Mouse (Mus musculus): ENCODE measurements around the gene Prkg1. TPM values are rescaled to one million over a fixed set of nuclear protein-coding genes. Genes with fewer than 3 reads are reported as not detected.

The Prkg1 gene
- polyA plus RNA-seq, 1 experiment, result 0.15 TPM

GRCm38 (mm10) chr19:30890377-30890776 lies 874.5 kb downstream of the Prkg1 start:
- no peak overlapping the region for H3K27ac ChIP-seq (ENCODE audit: insufficient read depth, low read depth, low read length)
- H3K4me1 ChIP-seq (ENCODE audit: control insufficient read depth, insufficient read depth, low read length), result no peaks in the 10 kb centered on the region
- TF ChIP-seq CTCF (IDR thresholded peaks at IDR 0.05; ENCODE audit: low read depth, low read length) (no peak), POLR2A (IDR thresholded peaks at IDR 0.05; ENCODE audit: borderline replicate concordance, low read depth, low read length) (no peak)
- H3K4me3 ChIP-seq (ENCODE audit: insufficient read depth, low read length), result no peak overlapping the region

DNA sequence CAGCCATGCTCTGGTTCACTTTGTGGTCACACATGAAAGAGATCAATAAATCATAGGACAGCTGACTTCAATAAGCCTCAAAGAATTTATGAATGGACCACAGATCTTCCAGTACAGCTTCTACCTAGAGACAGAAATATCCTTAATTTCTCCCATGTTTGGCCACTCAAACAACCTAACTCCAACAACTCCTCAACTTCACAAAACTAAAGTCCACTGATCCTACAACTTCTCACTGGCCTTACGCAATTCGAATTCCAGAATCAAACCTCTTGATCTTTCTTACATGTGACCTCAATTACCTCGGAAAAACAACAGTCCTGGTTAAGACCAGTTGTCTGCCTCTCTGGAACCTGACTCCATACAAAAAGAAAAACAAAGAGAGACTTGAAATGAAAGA lies 875.0 kb downstream of the Prkg1 start:
- Histone ChIP-seq H3K27ac (ENCODE audit: insufficient read depth, low read depth, low read length) (no peak overlapping the region), H3K4me3 (ENCODE audit: insufficient read depth, low read length) (no peak overlapping the region), H3K4me1 (ENCODE audit: control insufficient read depth, insufficient read depth, low read length) (no peaks in the 10 kb centered on the region)
- TF ChIP-seq POLR2A (IDR thresholded peaks at IDR 0.05; ENCODE audit: borderline replicate concordance, low read depth, low read length) (no peak), CTCF (IDR thresholded peaks at IDR 0.05; ENCODE audit: low read depth, low read length) (no peak)

- H3K4me1 ChIP-seq (ENCODE audit: control insufficient read depth, insufficient read depth, low read length), result no peaks in the 10 kb centered on the region
- TF ChIP-seq CTCF (IDR thresholded peaks at IDR 0.05; ENCODE audit: low read depth, low read length) (no peak), POLR2A (IDR thresholded peaks at IDR 0.05; ENCODE audit: borderline replicate concordance, low read depth, low read length) (no peak)
- H3K4me3 ChIP-seq (ENCODE audit: insufficient read depth, low read length), result no peak overlapping the region
- no peak overlapping the region for H3K27ac ChIP-seq (ENCODE audit: insufficient read depth, low read depth, low read length)
Observed at GRCm38 (mm10) chr19:30861441-30861840, 903.4 kb downstream of the Prkg1 start.

DNA sequence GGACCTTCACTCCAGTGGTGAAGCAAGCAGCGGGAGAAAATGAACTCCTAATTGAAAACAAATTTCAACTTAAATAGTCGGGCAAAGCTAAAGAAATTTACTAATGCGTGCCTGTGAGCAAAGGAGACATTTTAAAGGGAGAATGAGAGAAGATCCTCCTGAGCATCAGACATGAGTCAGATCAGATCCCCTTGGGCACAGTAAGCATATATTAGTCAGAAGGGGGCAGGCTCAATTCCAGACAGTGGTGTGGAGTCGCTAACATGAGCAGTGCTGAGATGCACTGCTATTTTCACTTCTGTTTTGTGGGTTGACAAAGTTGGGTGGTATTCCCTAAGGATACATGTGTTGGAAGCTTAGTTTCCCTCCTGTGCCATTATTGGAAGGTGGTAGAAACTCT lies 913.8 kb downstream of the Prkg1 start:
- Histone ChIP-seq H3K27ac (ENCODE audit: insufficient read depth, low read depth, low read length) (no peak overlapping the region), H3K4me1 (ENCODE audit: control insufficient read depth, insufficient read depth, low read length) (no peaks in the 10 kb centered on the region), H3K4me3 (ENCODE audit: insufficient read depth, low read length) (no peak overlapping the region)
- TF ChIP-seq CTCF (IDR thresholded peaks at IDR 0.05; ENCODE audit: low read depth, low read length) (no peak), POLR2A (IDR thresholded peaks at IDR 0.05; ENCODE audit: borderline replicate concordance, low read depth, low read length) (no peak)

- TF ChIP-seq CTCF (IDR thresholded peaks at IDR 0.05; ENCODE audit: low read depth, low read length), result no peak
- no peaks in the 10 kb centered on the region for H3K4me1 ChIP-seq (ENCODE audit: control insufficient read depth, insufficient read depth, low read length)
- H3K27ac ChIP-seq (ENCODE audit: insufficient read depth, low read depth, low read length), result no peak overlapping the region
- no peak overlapping the region for H3K4me3 ChIP-seq (ENCODE audit: insufficient read depth, low read length)
Observed at GRCm38 (mm10) chr19:30844916-30845315, 919.9 kb downstream of the Prkg1 start.

- no peak overlapping the region for H3K27ac ChIP-seq (ENCODE audit: insufficient read depth, low read depth, low read length)
- TF ChIP-seq POLR2A (IDR thresholded peaks at IDR 0.05; ENCODE audit: borderline replicate concordance, low read depth, low read length), result no peak
- no peak for TF ChIP-seq CTCF (IDR thresholded peaks at IDR 0.05; ENCODE audit: low read depth, low read length)
Observed at GRCm38 (mm10) chr19:30843637-30844036, 921.2 kb downstream of the Prkg1 start.

GRCm38 (mm10) chr19:30843052-30843564 lies 921.7 kb downstream of the Prkg1 start:
- no peak overlapping the region for H3K4me3 ChIP-seq (ENCODE audit: insufficient read depth, low read length)
- H3K27ac ChIP-seq (ENCODE audit: insufficient read depth, low read depth, low read length), result no peak overlapping the region
- H3K4me1 ChIP-seq (ENCODE audit: control insufficient read depth, insufficient read depth, low read length), result no peaks in the 10 kb centered on the region
- no peak for TF ChIP-seq POLR2A (IDR thresholded peaks at IDR 0.05; ENCODE audit: borderline replicate concordance, low read depth, low read length)
- no peak for TF ChIP-seq CTCF (IDR thresholded peaks at IDR 0.05; ENCODE audit: low read depth, low read length)

More at GRCm38 (mm10) chr19:30843637-30844036, 921.2 kb downstream of the Prkg1 start:
- Histone ChIP-seq H3K4me3 (ENCODE audit: insufficient read depth, low read length) (no peak overlapping the region), H3K4me1 (ENCODE audit: control insufficient read depth, insufficient read depth, low read length) (no peaks in the 10 kb centered on the region)

DNA sequence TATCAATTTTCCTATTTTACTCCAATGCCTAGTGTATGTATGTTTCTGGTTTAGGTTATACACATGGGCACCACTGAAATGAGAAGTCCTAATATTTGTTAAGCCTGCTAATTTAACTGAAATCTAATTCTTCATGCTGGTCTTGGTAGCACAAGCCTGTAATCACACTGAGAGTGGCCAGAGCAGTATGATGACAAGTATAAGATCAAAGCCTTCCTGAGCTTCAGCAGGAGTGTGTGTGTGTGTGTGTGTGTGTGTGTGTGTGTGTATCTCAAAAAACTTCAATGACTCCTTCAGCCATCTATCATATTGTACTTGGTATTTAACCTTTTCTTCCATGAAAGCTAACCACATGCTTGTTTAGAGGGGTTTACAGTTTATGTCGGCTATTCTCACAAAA lies 922.2 kb downstream of the Prkg1 start:
- TF ChIP-seq CTCF (IDR thresholded peaks at IDR 0.05; ENCODE audit: low read depth, low read length), result no peak
- TF ChIP-seq POLR2A (IDR thresholded peaks at IDR 0.05; ENCODE audit: borderline replicate concordance, low read depth, low read length), result no peak
- Histone ChIP-seq H3K27ac (ENCODE audit: insufficient read depth, low read depth, low read length) (no peak overlapping the region), H3K4me3 (ENCODE audit: insufficient read depth, low read length) (no peak overlapping the region), H3K4me1 (ENCODE audit: control insufficient read depth, insufficient read depth, low read length) (no peaks in the 10 kb centered on the region)

DNA sequence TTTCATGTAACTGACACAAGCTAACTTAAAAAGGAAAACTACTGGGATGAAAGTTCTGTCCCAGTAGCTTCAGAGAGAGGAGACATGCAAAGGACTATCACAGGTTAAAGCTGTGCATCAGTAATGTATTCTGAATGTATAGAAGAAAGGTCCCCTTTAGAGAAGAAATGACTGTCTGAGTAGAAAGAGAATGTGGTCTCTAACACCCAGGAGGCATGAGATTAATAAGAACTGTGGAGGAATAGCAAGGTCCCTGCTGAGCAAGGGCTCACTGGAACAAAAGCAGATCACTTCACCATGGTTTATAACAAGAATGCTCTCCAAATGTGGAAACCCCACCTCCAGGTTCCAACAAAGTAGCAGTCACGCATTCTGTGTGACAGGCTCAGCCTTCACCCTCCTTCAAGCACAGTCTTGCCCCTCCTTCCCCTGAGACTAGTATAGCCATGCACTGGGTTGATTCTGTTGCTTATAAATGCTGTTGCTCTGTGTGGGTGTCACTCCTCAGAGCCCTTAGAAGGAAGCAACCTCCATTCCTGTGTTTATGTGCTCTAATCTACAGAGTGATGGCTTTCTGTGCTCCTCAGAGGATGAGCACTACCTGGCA lies 931.7 kb downstream of the Prkg1 start:
- H3K4me1 ChIP-seq (ENCODE audit: control insufficient read depth, insufficient read depth, low read length), result no peaks in the 10 kb centered on the region
- no peak for TF ChIP-seq CTCF (IDR thresholded peaks at IDR 0.05; ENCODE audit: low read depth, low read length)
- TF ChIP-seq POLR2A (IDR thresholded peaks at IDR 0.05; ENCODE audit: borderline replicate concordance, low read depth, low read length), result no peak

DNA sequence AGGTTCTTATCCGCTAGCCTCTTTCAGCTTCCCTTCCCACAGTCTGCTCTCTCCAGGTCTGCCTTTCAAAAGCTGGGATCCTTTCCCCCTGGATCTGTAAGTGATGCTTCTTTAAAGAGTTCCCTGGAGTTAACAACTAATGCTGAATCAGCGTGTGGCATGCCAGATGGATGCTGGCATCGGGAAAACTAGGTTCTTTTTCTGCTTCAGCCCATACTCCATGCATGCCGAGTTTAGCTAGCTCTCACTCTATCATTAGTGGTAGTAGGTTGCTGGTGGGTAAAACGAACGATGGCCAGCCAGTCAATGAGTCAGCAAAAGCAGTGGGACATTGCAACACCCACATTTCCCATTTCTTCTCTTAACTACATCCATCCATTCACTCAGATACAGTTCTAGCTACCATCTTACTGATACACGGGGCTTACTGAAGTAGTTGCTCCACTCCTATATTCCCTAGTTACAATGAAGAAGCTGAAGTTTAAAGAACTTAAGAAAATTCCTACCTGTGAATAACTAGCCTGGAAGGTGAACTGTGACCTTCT lies 935.5 kb downstream of the Prkg1 start:
- Histone ChIP-seq H3K4me3 (ENCODE audit: insufficient read depth, low read length) (no peak overlapping the region), H3K4me1 (ENCODE audit: control insufficient read depth, insufficient read depth, low read length) (no peaks in the 10 kb centered on the region), H3K27ac (ENCODE audit: insufficient read depth, low read depth, low read length) (no peak overlapping the region)
- TF ChIP-seq POLR2A (IDR thresholded peaks at IDR 0.05; ENCODE audit: borderline replicate concordance, low read depth, low read length), result no peak
- no peak for TF ChIP-seq CTCF (IDR thresholded peaks at IDR 0.05; ENCODE audit: low read depth, low read length)

More for the DNA sequence above, 931.7 kb downstream of the Prkg1 start:
- no peak overlapping the region for H3K4me3 ChIP-seq (ENCODE audit: insufficient read depth, low read length)
- H3K27ac ChIP-seq (ENCODE audit: insufficient read depth, low read depth, low read length), result no peak overlapping the region
